Mouse (Mus musculus): ENCODE measurements around the gene AL732309.1. TPM values are rescaled to one million over a fixed set of nuclear protein-coding genes. Genes with fewer than 3 reads are reported as not detected.
A peak's percentile ranks its signal among the peaks of the same experiment; 100 is the strongest.

The AL732309.1 gene
- polyA plus RNA-seq, 1 experiment from 2014 or later = 6.8 TPM

DNA sequence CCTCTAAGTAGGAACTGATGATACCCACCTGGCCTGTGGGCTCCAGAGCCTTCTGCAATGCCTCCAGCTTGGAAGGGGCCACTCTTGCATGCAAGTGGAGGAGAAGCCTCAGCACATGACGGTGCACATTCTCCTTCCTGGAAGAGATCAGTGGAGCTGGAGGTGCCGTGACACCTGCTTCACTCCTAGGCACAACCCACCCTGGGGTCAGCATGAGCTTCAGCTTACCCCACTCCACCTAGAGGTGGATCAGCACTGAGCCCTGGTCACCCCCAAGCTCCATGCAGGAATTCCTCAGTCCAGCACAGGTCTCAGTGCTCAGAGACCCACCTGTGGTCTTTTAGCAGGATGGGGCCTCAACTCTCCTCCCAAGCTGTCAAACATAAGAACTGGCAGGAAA lies 46.0 kb downstream of the AL732309.1 start:
- Histone ChIP-seq H3K9me3 (ENCODE audit: control insufficient read depth, low read length) (no peaks in the 10 kb centered on the region), H3K27me3 (replicated peaks; ENCODE audit: control insufficient read depth, insufficient read depth, low read length) (no peaks in the 10 kb centered on the region), H3K36me3 (ENCODE audit: control insufficient read depth, insufficient read depth, low read length) (peaks cover 43% of the 10 kb centered on the region), H3K27ac (ENCODE audit: low read depth, low read length) (no peak overlapping the region), H3K4me1 (replicated peaks; ENCODE audit: control insufficient read depth, insufficient read depth, low read length) (peaks cover 17% of the 10 kb centered on the region), H3K4me2 (no peak overlapping the region), H3K4me3 (ENCODE audit: low read depth, low read length) (no peak overlapping the region), H3K9ac (ENCODE audit: low read depth, low read length) (no peak overlapping the region)
- 83% methylated on average over 2 of the region's 2 CpGs for WGBS
- ATAC-seq (replicated peaks; ENCODE audit: low FRiP score) (no peak), DNase-seq (ENCODE audit: low spot score) (no peak)

DNA sequence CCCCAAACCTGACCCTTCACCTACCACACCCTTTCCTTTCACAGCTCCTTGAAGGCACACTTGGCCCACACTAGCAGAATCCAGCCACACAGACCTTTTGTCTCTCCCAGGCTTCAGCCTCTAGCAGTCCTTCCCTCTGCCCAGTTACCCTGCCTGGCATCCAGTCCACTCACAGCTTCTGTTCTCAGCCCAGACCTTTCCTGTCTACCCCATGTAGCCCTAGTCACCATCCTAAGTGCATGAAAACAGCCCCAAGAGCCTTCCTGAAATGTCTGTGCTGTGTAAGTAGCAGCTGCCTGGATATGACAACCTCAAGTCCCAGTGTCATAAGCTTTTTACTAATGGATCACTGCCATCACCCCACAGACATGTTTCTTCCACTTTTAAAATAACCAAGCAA lies 48.7 kb downstream of the AL732309.1 start:
- no peaks in the 10 kb centered on the region for H3K9me3 ChIP-seq (ENCODE audit: control insufficient read depth, low read length)
- no peak for DNase-seq (ENCODE audit: low spot score)
- H3K9ac ChIP-seq (ENCODE audit: low read depth, low read length) = no peak overlapping the region
- no peak overlapping the region for H3K4me2 ChIP-seq
- H3K27me3 ChIP-seq (replicated peaks; ENCODE audit: control insufficient read depth, insufficient read depth, low read length) = no peaks in the 10 kb centered on the region; the same call in 1 of the 2 replicates
- H3K36me3 ChIP-seq (ENCODE audit: control insufficient read depth, insufficient read depth, low read length) = peaks cover 29% of the 10 kb centered on the region
- peaks cover 40% of the 10 kb centered on the region for H3K4me1 ChIP-seq (replicated peaks; ENCODE audit: control insufficient read depth, insufficient read depth, low read length)
- ATAC-seq (replicated peaks; ENCODE audit: low FRiP score) = no peak
- H3K27ac ChIP-seq (ENCODE audit: low read depth, low read length) = peak overlapping the region; percentile 92; the same call in 1 of the 2 replicates
- H3K4me3 ChIP-seq (ENCODE audit: low read depth, low read length) = no peak overlapping the region

DNA sequence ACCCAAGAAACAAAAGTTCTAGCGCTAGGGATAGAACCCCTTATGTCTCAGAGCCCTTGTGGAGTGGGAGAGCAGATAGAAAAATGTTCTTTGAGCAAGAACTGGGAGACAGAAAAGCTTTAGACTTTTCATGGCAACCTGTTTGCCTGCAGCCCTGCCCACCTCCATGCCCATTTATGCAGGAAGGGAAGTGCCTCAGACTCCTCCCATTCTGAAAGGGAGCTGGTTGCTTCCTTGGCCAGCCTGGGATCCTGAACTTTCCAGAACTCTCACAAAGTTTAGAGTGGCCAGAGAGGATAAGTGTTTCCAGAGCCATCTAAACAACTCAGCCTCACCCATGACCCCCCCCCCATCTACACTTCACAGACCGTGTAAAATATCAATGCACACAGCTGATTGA lies 49.5 kb downstream of the AL732309.1 start:
- Histone ChIP-seq H3K4me2 (peak overlapping the region; percentile 84), H3K27me3 (replicated peaks; ENCODE audit: control insufficient read depth, insufficient read depth, low read length) (no peaks in the 10 kb centered on the region; the same call in 1 of the 2 replicates), H3K4me1 (replicated peaks; ENCODE audit: control insufficient read depth, insufficient read depth, low read length) (peaks cover 40% of the 10 kb centered on the region), H3K9me3 (ENCODE audit: control insufficient read depth, low read length) (no peaks in the 10 kb centered on the region), H3K36me3 (ENCODE audit: control insufficient read depth, insufficient read depth, low read length) (peaks cover 27% of the 10 kb centered on the region), H3K4me3 (ENCODE audit: low read depth, low read length) (no peak overlapping the region; the same call in 1 of the 2 replicates), H3K27ac (ENCODE audit: low read depth, low read length) (peak overlapping the region; percentile 92), H3K9ac (ENCODE audit: low read depth, low read length) (no peak overlapping the region; the same call in 1 of the 2 replicates)
- 25% methylated on average over 2 of the region's 2 CpGs for WGBS
- ATAC-seq (replicated peaks; ENCODE audit: low FRiP score) (no peak), DNase-seq (ENCODE audit: low spot score) (no peak)

DNA sequence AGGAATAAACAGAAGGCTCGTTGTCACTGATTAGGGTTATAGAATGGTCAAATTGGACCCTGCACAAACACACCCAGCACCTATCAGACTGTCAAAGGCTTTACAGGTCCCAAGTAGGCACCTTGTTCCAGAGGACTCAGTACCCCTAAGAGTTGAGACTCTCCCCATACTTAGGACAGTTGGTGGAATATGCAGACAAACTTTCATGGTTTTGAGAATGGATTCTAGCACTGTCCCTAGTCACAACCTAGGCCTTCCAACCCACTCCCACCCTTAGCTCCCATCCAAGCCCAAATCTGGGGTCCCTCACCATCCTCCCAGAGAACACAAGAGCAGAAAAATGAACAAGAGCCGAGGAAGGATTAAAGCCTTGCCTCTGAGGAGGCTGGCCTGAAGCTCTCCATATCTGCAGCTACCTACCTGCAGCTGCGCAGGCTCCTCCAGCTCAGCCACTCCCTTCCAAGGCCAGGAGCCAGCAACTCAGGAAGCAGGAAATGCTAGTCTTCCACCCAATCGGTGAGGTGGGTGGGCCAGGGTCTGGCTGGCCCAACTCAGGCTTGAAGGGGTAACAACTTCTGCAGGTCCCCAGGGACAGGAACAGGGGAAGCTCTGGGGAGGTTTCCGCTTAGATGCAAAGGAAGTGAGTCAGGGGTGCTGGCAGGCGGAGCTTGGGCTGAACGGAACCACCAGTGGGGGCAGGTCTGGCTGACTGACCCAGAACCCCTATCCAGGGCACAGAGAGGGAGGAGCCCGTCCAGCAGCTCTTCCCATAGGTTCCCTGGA lies 50.3 kb downstream of the AL732309.1 start, which contains the start of gene Tor4a:
TSS of gene Tor4a (minus strand) at position 715 of the 783 bp plus-strand sequence.
- no peaks in the 10 kb centered on the region; the same call in 1 of the 2 replicates for H3K27me3 ChIP-seq (replicated peaks; ENCODE audit: control insufficient read depth, insufficient read depth, low read length)
- peaks cover 40% of the 10 kb centered on the region for H3K4me1 ChIP-seq (replicated peaks; ENCODE audit: control insufficient read depth, insufficient read depth, low read length)
- peak within 1 kb of the TSS; percentile 75 for H3K9ac ChIP-seq (ENCODE audit: low read depth, low read length)
- peak within 1 kb of the TSS; percentile 62 for H3K4me3 ChIP-seq (ENCODE audit: low read depth, low read length)
- DNase-seq (ENCODE audit: low spot score) (peak; percentile 73), ATAC-seq (replicated peaks; ENCODE audit: low FRiP score) (peak; percentile 78)
- H3K36me3 ChIP-seq (ENCODE audit: control insufficient read depth, insufficient read depth, low read length) = peaks cover 24% of the 10 kb centered on the region
- WGBS = 4% methylated on average over 8 of the region's 8 CpGs
- peak within 1 kb of the TSS; percentile 84 for H3K4me2 ChIP-seq
- H3K9me3 ChIP-seq (ENCODE audit: control insufficient read depth, low read length) = no peaks in the 10 kb centered on the region
- H3K27ac ChIP-seq (ENCODE audit: low read depth, low read length) = peak within 1 kb of the TSS; percentile 92

DNA sequence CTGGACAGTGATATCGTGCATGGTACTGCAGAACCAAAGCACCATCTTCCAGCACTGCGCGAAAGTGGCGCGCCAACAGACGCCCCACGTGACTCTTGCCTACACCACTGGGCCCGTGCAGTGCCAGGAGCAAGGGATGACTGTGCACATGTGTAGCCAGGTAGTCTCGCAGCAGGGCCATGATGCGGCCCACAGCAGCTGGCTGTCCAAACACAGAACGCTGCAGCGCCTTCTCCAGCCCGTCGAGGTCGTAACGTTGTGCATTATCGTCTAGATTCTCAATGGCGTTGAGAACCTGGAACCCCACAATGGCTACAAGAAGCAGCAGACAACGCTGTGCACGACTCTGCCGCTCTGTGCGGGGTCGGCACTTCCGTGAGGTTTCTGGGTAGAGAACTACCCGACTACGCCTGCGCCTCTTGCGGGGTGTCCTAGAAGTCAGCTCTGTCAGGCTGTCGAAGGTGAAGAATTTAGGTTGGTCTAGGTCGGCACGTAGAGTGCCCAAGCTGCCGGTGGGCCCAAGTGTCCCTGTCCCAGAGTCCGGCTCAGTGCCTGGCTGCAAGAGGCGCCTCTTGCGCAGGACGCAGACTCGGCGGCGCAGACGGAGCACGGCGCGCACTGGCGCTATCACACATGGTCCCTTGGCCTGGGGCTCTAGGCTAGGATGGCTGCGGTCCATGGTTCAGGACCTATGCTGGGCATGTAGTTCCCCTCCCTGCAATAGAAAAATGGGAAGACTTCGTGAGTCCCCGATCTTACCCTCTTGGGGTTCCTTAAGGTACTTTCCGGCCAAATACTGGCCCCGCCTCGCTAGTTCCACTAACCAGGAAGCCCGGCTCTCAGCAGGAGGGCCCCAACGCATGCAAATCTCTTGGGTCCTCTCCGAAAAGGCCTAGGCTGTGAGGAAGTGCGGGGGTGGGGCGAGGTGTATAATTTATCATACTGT lies 51.2 kb downstream of the AL732309.1 start:
- Histone ChIP-seq H3K9ac (ENCODE audit: low read depth, low read length) (peak overlapping the region; percentile 75), H3K27me3 (replicated peaks; ENCODE audit: control insufficient read depth, insufficient read depth, low read length) (no peaks in the 10 kb centered on the region; the same call in 1 of the 2 replicates), H3K4me3 (ENCODE audit: low read depth, low read length) (peak overlapping the region; percentile 62), H3K9me3 (ENCODE audit: control insufficient read depth, low read length) (no peaks in the 10 kb centered on the region), H3K4me1 (replicated peaks; ENCODE audit: control insufficient read depth, insufficient read depth, low read length) (peaks cover 40% of the 10 kb centered on the region), H3K4me2 (peak overlapping the region; percentile 84), H3K36me3 (ENCODE audit: control insufficient read depth, insufficient read depth, low read length) (peaks cover 15% of the 10 kb centered on the region), H3K27ac (ENCODE audit: low read depth, low read length) (peak overlapping the region; percentile 92)
- ATAC-seq (replicated peaks; ENCODE audit: low FRiP score) = peak; percentile 60
- peak; percentile 73 for DNase-seq (ENCODE audit: low spot score)
- WGBS = 10% methylated on average over 55 of the region's 55 CpGs

Other genes starting within 250 kb of the AL732309.1 start
- 29.0 and 32.6 TPM in 2 replicates for gene Nsmf, start 192.5 kb downstream of the AL732309.1 start, polyA plus RNA-seq (2014; fragmentation: Nextera tagmentation; extraction: Ambion mirVana)
- 0.90 and 1.7 TPM in 2 replicates for gene Entpd8, start 166.6 kb downstream of the AL732309.1 start, polyA plus RNA-seq (2014; fragmentation: Nextera tagmentation; extraction: Ambion mirVana)
- 0.69 and 1.0 TPM in 2 replicates for gene Noxa1, start 151.7 kb downstream of the AL732309.1 start, polyA plus RNA-seq (2014; fragmentation: Nextera tagmentation; extraction: Ambion mirVana)
- 6.5 and 7.6 TPM in 2 replicates for gene Nrarp, start 66.1 kb downstream of the AL732309.1 start, polyA plus RNA-seq (2014; fragmentation: Nextera tagmentation; extraction: Ambion mirVana)
- 12.1 and 13.1 TPM in 2 replicates for gene Tor4a, start 50.0 kb downstream of the AL732309.1 start, polyA plus RNA-seq (2014; fragmentation: Nextera tagmentation; extraction: Ambion mirVana)
- 85.3 and 86.3 TPM in 2 replicates for gene Nelfb, start 35.4 kb downstream of the AL732309.1 start, polyA plus RNA-seq (2014; fragmentation: Nextera tagmentation; extraction: Ambion mirVana)
- gene Stpg3, start 32.2 kb downstream of the AL732309.1 start, polyA plus RNA-seq (2014; fragmentation: Nextera tagmentation; extraction: Ambion mirVana) = 0.29 TPM in 1 of 2 replicates, not detected in the other
- 0.45 TPM in 2 replicates for gene Fam166a, start 28.1 kb downstream of the AL732309.1 start, polyA plus RNA-seq (2014; fragmentation: Nextera tagmentation; extraction: Ambion mirVana)
- gene Tubb4b, start 22.2 kb downstream of the AL732309.1 start, polyA plus RNA-seq (2014; fragmentation: Nextera tagmentation; extraction: Ambion mirVana) = 823 and 870 TPM in 2 replicates
- 0.07 TPM in 1 of 2 replicates, not detected in the other for gene Slc34a3, start 12.5 kb downstream of the AL732309.1 start, polyA plus RNA-seq (2014; fragmentation: Nextera tagmentation; extraction: Ambion mirVana)
- gene Rnf224, start 10.1 kb downstream of the AL732309.1 start, polyA plus RNA-seq (2014; fragmentation: Nextera tagmentation; extraction: Ambion mirVana) = 0.10 and 0.21 TPM in 2 replicates
- gene Rnf208, start 4.6 kb downstream of the AL732309.1 start, polyA plus RNA-seq (2014; fragmentation: Nextera tagmentation; extraction: Ambion mirVana) = 7.7 and 8.1 TPM in 2 replicates
- gene Cysrt1, start 4.4 kb downstream of the AL732309.1 start, polyA plus RNA-seq (2014; fragmentation: Nextera tagmentation; extraction: Ambion mirVana) = not detected in 2 replicates
- 14.4 and 15.2 TPM in 2 replicates for gene Tmem203, start 8.6 kb upstream of the AL732309.1 start, polyA plus RNA-seq (2014; fragmentation: Nextera tagmentation; extraction: Ambion mirVana)
- gene Tprn, start 15.8 kb upstream of the AL732309.1 start, polyA plus RNA-seq (2014; fragmentation: Nextera tagmentation; extraction: Ambion mirVana) = 9.6 and 10.3 TPM in 2 replicates
- 233 and 237 TPM in 2 replicates for gene Ssna1, start 25.6 kb upstream of the AL732309.1 start, polyA plus RNA-seq (2014; fragmentation: Nextera tagmentation; extraction: Ambion mirVana)
- 74.7 and 77.6 TPM in 2 replicates for gene Anapc2, start 25.6 kb upstream of the AL732309.1 start, polyA plus RNA-seq (2014; fragmentation: Nextera tagmentation; extraction: Ambion mirVana)
- not detected in 2 replicates for gene Tmem210, start 41.3 kb upstream of the AL732309.1 start, polyA plus RNA-seq (2014; fragmentation: Nextera tagmentation; extraction: Ambion mirVana)
- gene Lrrc26, start 43.1 kb upstream of the AL732309.1 start, polyA plus RNA-seq (2014; fragmentation: Nextera tagmentation; extraction: Ambion mirVana) = not detected in 2 replicates
- gene Grin1, start 72.3 kb upstream of the AL732309.1 start, polyA plus RNA-seq (2014; fragmentation: Nextera tagmentation; extraction: Ambion mirVana) = 1.0 and 1.6 TPM in 2 replicates
- gene Man1b1, start 85.5 kb upstream of the AL732309.1 start, polyA plus RNA-seq (2014; fragmentation: Nextera tagmentation; extraction: Ambion mirVana) = 48.3 and 62.9 TPM in 2 replicates
- 17.4 and 18.3 TPM in 2 replicates for gene Dpp7, start 109.5 kb upstream of the AL732309.1 start, polyA plus RNA-seq (2014; fragmentation: Nextera tagmentation; extraction: Ambion mirVana)
- gene Uap1l1, start 118.8 kb upstream of the AL732309.1 start, polyA plus RNA-seq (2014; fragmentation: Nextera tagmentation; extraction: Ambion mirVana) = 15.6 and 17.8 TPM in 2 replicates
- 45.3 and 51.0 TPM in 2 replicates for gene Sapcd2, start 125.5 kb upstream of the AL732309.1 start, polyA plus RNA-seq (2014; fragmentation: Nextera tagmentation; extraction: Ambion mirVana)
- 0.25 and 0.45 TPM in 2 replicates for gene Entpd2, start 149.0 kb upstream of the AL732309.1 start, polyA plus RNA-seq (2014; fragmentation: Nextera tagmentation; extraction: Ambion mirVana)
- 7.0 and 8.1 TPM in 2 replicates for gene Npdc1, start 152.5 kb upstream of the AL732309.1 start, polyA plus RNA-seq (2014; fragmentation: Nextera tagmentation; extraction: Ambion mirVana)
- 0.09 TPM in 1 of 2 replicates, not detected in the other for gene Fut7, start 176.4 kb upstream of the AL732309.1 start, polyA plus RNA-seq (2014; fragmentation: Nextera tagmentation; extraction: Ambion mirVana)
- 3.9 and 4.5 TPM in 2 replicates for gene Abca2, start 181.8 kb upstream of the AL732309.1 start, polyA plus RNA-seq (2014; fragmentation: Nextera tagmentation; extraction: Ambion mirVana)
- 0.21 TPM in 1 of 2 replicates, not detected in the other for gene Clic3, start 210.0 kb upstream of the AL732309.1 start, polyA plus RNA-seq (2014; fragmentation: Nextera tagmentation; extraction: Ambion mirVana)
- 9.2 and 14.3 TPM in 2 replicates for gene Paxx, start 214.2 kb upstream of the AL732309.1 start, polyA plus RNA-seq (2014; fragmentation: Nextera tagmentation; extraction: Ambion mirVana)
- not detected in 2 replicates for gene Ptgds, start 223.2 kb upstream of the AL732309.1 start, polyA plus RNA-seq (2014; fragmentation: Nextera tagmentation; extraction: Ambion mirVana)
- gene Lcn12, start 247.0 kb upstream of the AL732309.1 start, polyA plus RNA-seq (2014; fragmentation: Nextera tagmentation; extraction: Ambion mirVana) = not detected in 2 replicates